Mouse (Mus musculus) thymus, postnatal 0 days (tissue): Measurements from ENCODE around the gene Podxl. TPM values are rescaled to one million over a fixed set of nuclear protein-coding genes. Genes with fewer than 3 reads are reported as not detected.

ENCODE experiments used
- polyA plus RNA-seq: library from polyadenylated mRNA; unstranded; fragments of >200 nt; fragmentation: Nextera tagmentation; extraction: Ambion mirVana; gene quantifications from 2 replicates; pipeline ENCODE4 v1.2.1, GENCODE M21; 2015

Podxl gene
- polyA plus RNA-seq, 1 experiment from 2014 or later: 1.5 TPM

Other genes starting within 250 kb of the Podxl start
- 207 and 217 TPM in 2 replicates for gene Mkln1, start 165.2 kb downstream of the Podxl start, polyA plus RNA-seq